Mouse (Mus musculus): ENCODE measurements around the gene Hoxb9.

DNA sequence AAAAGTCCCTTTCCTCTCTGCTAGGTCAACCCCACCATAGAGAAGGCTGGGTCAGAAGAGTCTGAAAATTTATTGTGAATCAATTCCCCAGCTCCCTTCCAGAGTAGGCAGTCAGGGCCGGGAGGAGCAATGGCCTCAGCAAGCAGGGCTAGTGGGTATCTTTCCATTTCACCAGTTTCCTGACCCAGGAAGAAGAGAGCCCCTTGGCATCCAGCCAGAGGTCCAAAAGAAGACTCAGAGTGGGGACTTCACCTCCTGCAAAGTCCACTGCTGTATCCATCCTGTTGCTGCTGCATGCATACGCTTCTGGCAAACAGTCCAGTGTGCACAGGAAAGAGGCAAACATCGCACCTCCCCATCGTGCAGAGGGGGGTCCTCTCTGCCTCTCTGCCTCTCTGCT lies 4.6 kb downstream of the Hoxb9 start:
- TF ChIP-seq CTCF (IDR thresholded peaks at IDR 0.05; ENCODE audit: extremely low read depth, insufficient read depth, insufficient read length, insufficient replicate concordance) (no peak), POLR2A (IDR thresholded peaks at IDR 0.05; ENCODE audit: low read depth, low read length) (no peak)

Measured in spleen, adult 2 months (tissue).